Mouse (Mus musculus) cerebellum, adult 2 months (tissue): ENCODE data around the gene 9430097D07Rik. TPM values are rescaled to one million over a fixed set of nuclear protein-coding genes. Genes with fewer than 3 reads are reported as not detected.
A peak's percentile ranks its signal among the peaks of the same experiment; 100 is the strongest.

Source experiments
- DNase-seq, 2 experiments: peaks; one replicate each; pipeline ENCODE4 v3.0.0; 2021
- H3K27ac ChIP-seq: fragments of 200-500 bp; 2 replicates; pipeline ENCODE4 v1.5.1; 2012; ENCODE audit warnings: low read length, control low read depth, inconsistent platforms; ENCODE audit not compliant: insufficient read depth
- H3K27me3 ChIP-seq: fragments of 200-500 bp; 2 replicates; pipeline ENCODE4 v1.6.1; 2012; ENCODE audit warnings: inconsistent platforms, mild to moderate bottlenecking, low read length, moderate library complexity; ENCODE audit not compliant: control insufficient read depth, insufficient read depth
- H3K4me1 ChIP-seq: fragments of 200-500 bp; 2 replicates; pipeline ENCODE4 v1.6.1; 2011; ENCODE audit warnings: low read length; ENCODE audit not compliant: control insufficient read depth, insufficient read depth
- H3K4me3 ChIP-seq: fragments of 200-500 bp; replicated peaks from 2 replicates; pipeline ENCODE3; 2011; ENCODE audit warnings: mild to moderate bottlenecking, low read depth, low read length, control low read depth; ENCODE audit not compliant: insufficient read depth
- CTCF ChIP-seq: fragments of 200-500 bp; IDR thresholded peaks from 2 replicates; pipeline ENCODE4 v1.5.1; 2011; ENCODE audit warnings: low read depth, mild to moderate bottlenecking, control low read depth, low read length, moderate library complexity, borderline replicate concordance; ENCODE audit not compliant: insufficient read depth
- POLR2A ChIP-seq: fragments of 200-500 bp; IDR thresholded peaks from 2 replicates; pipeline ENCODE4 v1.6.1; 2011; ENCODE audit warnings: low read length, control low read depth, borderline replicate concordance; ENCODE audit not compliant: insufficient read depth
- WGBS: fragments of 180-500 bp; shearing (Covaris S2); methylation state at CpG from one replicate; pipeline ENCODE4 v1.1.7; 2018; 5-methylcytosine and 5-hydroxymethylcytosine counted together
- polyA plus RNA-seq: library from polyadenylated mRNA; depleted of rRNA; stranded (reverse); fragments of >200 nt; gene quantifications from 2 replicates; pipeline ENCODE4 v1.2.3, GENCODE M21; 2012; rRNA removed

The 9430097D07Rik gene
- 0.59 and 0.60 TPM in 2 replicates for polyA plus RNA-seq

- Histone ChIP-seq H3K27ac (peak within 1 kb of the TSS; percentile 2; the same call in 1 of the 2 replicates), H3K4me1 (peaks cover 8% of the 10 kb centered on the region; the same call in 1 of the 2 replicates), H3K4me3 (peak within 1 kb of the TSS; percentile 61), H3K27me3 (no peaks in the 10 kb centered on the region)
- peak; percentile 83 for DNase-seq
- TF ChIP-seq CTCF = no peak
- TF ChIP-seq POLR2A = peak; percentile 42; the same call in 1 of the 2 replicates
- WGBS = 9% methylated on average over 28 of the region's 28 CpGs
These were observed at the start of gene 9430097D07Rik for GRCm38 (mm10) chr2:32575586-32576160. TSS of gene 9430097D07Rik (minus strand) at chr2:32575684.

DNA sequence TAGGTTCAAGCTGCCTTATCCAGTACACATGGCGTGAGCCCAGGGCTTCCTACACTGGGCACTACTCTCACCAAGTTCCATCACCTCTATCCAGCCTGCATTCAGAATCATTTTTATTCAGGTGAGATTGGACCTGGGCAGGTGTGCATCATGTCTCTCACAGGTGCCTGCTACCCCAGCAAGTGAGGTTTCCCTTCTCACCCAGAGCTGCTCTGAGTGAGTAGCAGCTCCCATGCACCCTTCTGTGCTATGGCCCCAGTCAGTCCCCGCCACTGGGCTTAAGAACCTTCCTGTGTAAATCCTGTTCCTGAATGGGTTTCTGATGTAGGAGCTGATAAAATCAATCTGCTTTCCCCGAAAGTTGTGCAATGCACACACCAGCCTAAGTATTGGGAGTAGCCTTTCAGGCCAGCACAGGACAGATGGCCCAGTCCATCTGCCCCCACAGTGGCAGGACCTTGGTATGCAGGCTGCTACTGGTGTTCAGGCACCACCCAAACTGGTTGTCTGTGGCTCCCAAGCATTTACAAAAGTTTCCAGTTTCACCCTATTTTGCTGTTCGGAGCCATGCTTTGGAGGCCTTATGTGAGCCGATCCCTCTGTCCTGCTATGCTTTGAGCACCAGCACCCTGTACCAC lies 48.7 kb upstream of the 9430097D07Rik start:
- Histone ChIP-seq H3K4me3 (no peak overlapping the region), H3K27ac (0 out of 2 replicates have a peak overlapping the region, but pooled peaks have one; percentile 38), H3K27me3 (no peaks in the 10 kb centered on the region), H3K4me1 (peaks cover 41% of the 10 kb centered on the region)
- DNase-seq = peak in 1 of 2 experiments; percentile 36
- TF ChIP-seq CTCF (0 out of 2 replicates have a peak, but pooled peaks have one; percentile 1), POLR2A (no peak)
- 77% methylated on average over 5 of the region's 5 CpGs for WGBS

DNA sequence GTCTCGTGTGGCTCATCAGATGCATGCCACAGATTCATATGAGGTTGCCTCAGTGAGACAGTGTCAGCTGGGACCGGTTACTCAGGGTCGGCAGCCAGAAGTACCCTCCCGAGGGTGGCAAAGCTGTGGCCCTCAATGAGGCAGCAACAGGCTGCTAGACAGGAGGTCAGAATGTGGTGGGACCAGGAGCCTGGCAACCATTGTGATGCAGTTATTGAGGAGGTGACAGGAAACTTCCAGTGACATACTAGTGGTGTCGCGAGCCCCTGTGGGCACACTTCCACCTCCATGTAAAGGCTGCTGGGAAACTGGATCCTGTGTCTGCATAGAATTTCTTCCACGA lies 46.0 kb upstream of the 9430097D07Rik start, which contains the start of gene Ak1:
Gene Ak1 (plus strand): TSS at position 242 of the 343 bp plus-strand sequence.
- H3K27ac ChIP-seq = peak within 1 kb of the TSS; percentile 11; the same call in 1 of the 2 replicates
- no peaks in the 10 kb centered on the region for H3K27me3 ChIP-seq
- no peak within 1 kb of the TSS for H3K4me3 ChIP-seq
- no peak for TF ChIP-seq POLR2A
- no peak for TF ChIP-seq CTCF
- 21% methylated on average over 7 of the region's 7 CpGs for WGBS
- DNase-seq = no peak
- H3K4me1 ChIP-seq = peaks cover 14% of the 10 kb centered on the region

DNA sequence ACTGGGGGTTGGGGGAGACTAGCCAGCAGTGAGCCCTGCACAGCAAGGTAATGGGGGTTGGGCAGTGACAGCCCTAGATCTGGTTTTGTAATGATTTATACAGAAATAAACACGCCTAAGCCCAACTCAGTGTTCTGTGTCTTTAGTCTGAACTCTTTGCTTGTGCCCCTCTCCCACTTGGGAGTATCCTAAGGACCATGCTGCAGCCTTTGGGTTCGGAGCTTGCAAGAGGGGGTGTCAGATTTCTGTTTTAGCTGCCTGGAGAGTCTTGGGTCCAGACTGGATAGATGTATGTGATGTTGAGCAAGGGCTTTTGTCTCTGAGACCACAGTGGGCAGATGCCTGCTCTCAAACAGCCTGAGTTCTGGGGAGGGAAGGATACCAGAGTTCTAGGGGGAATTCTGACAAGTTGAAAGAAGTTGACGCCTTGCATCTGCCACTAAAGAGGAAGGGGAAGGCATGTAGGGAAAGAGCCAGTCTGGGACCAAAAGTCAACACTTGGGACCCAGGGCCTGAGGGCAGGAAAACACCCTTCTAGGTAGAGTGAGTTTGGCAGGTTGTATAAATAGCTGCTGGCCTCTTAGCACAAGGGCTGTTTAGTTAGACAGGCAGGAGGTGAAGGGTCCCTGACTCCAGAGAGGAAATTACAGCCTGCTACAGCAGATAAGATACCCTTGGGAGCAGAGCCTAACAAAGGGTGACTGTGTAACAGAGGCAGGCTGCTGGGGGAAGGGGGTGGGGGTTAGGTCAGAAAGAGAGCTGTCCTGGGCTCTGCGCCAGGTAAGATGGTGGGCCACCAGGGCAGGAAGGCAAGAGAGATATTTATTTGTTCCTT lies 45.4 kb upstream of the 9430097D07Rik start:
- WGBS = 62% methylated on average over 4 of the region's 4 CpGs
- peak overlapping the region; percentile 11; the same call in 1 of the 2 replicates for H3K27ac ChIP-seq

GRCm38 (mm10) chr2:32618051-32618450 lies 42.6 kb upstream of the 9430097D07Rik start:
- no peak for DNase-seq
- no peaks in the 10 kb centered on the region for H3K4me1 ChIP-seq
- no peaks in the 10 kb centered on the region for H3K27me3 ChIP-seq
- TF ChIP-seq POLR2A = no peak
- no peak overlapping the region for H3K4me3 ChIP-seq
- 24% methylated on average over 9 of the region's 9 CpGs for WGBS
- H3K27ac ChIP-seq = no peak overlapping the region

More for the DNA sequence above, 45.4 kb upstream of the 9430097D07Rik start:
- no peaks in the 10 kb centered on the region for H3K27me3 ChIP-seq
- peaks cover 11% of the 10 kb centered on the region for H3K4me1 ChIP-seq
- H3K4me3 ChIP-seq = no peak overlapping the region
- TF ChIP-seq CTCF (no peak), POLR2A (no peak)
- no peak for DNase-seq

GRCm38 (mm10) chr2:32617601-32618000 lies 42.1 kb upstream of the 9430097D07Rik start:
- no peak for DNase-seq
- Histone ChIP-seq H3K4me1 (no peaks in the 10 kb centered on the region), H3K27ac (no peak overlapping the region), H3K27me3 (no peaks in the 10 kb centered on the region), H3K4me3 (no peak overlapping the region)
- WGBS = 94% methylated on average over 4 of the region's 4 CpGs
- TF ChIP-seq CTCF (peak; percentile 42; the same call in 1 of the 2 replicates), POLR2A (no peak)

DNA sequence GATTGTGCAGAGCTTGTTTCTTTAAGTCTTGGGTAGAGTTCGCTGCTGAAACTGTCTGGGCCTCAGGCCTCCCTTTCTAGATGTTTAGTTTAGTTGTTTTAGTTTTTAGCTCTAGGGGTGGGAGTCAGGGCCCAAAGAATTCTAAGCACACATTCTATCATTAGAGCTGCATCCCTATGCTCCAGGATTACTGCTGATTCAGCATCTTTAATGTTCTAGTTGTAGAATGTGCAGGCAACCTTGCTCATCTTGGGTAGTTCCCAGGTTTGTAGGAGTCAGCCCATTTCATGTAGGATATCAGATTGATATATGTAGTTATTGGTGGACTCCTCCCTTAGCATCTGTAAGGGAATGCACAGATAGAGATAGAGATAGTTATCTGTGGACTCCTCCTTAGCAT lies 41.6 kb upstream of the 9430097D07Rik start:
- Histone ChIP-seq H3K27me3 (no peaks in the 10 kb centered on the region), H3K27ac (no peak overlapping the region), H3K4me3 (no peak overlapping the region), H3K4me1 (no peaks in the 10 kb centered on the region)
- DNase-seq = no peak
- no peak for TF ChIP-seq CTCF
- TF ChIP-seq POLR2A = no peak
- 94% methylated on average over 1 of the region's 1 CpGs for WGBS
